Mouse (Mus musculus) brain, embryonic 14.5 days (tissue): ENCODE measurements around the gene Dact2.

ENCODE experiments used
- CTCF ChIP-seq: fragments of 200-500 bp; IDR thresholded peaks from 2 replicates; pipeline ENCODE4 v1.5.1; 2012; ENCODE audit warnings: inconsistent platforms, mild to moderate bottlenecking, moderate library complexity, borderline replicate concordance; ENCODE audit not compliant: insufficient read depth, insufficient read length; ENCODE audit errors: extremely low read depth
- POLR2A ChIP-seq: fragments of 200-500 bp; IDR thresholded peaks from 2 replicates; pipeline ENCODE4 v1.6.1; 2012; ENCODE audit warnings: mild to moderate bottlenecking, inconsistent platforms, borderline replicate concordance; ENCODE audit not compliant: poor library complexity, insufficient read depth, insufficient read length, severe bottlenecking; ENCODE audit errors: extremely low read depth

- TF ChIP-seq CTCF (no peak), POLR2A (no peak)
These were observed 33.1 kb downstream of the Dact2 start for GRCm38 (mm10) chr17:14170961-14171479.
